Mouse (Mus musculus) retina, adult 2 months (tissue): ENCODE results near the gene Ggta1.

Experiments used
- DNase-seq: peaks from one replicate; pipeline ENCODE4 v3.0.0-alpha.2; 2012; ENCODE audit warnings: low read depth, low spot score

Gene Ggta1

DNA sequence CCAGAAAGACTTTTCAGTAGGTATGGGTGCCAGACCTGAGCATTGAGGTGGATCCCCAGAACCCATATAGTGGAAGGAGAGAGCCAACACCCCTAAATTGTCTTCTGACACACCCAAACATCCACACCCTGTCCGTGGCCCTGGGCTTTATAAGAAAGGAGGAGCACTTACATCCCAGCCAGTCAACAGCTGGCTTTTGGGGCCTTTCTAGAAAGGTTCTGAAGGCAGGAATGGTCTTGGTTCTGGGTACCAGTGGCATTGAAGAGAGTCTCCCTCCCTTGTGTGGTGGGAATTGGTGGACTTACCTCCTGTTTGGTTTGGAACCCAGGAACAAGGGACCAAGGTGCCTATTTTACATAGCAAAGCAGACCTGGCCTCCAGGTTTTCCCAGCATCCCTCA, 56.4 kb downstream of the Ggta1 start:
- no peak for DNase-seq

DNA sequence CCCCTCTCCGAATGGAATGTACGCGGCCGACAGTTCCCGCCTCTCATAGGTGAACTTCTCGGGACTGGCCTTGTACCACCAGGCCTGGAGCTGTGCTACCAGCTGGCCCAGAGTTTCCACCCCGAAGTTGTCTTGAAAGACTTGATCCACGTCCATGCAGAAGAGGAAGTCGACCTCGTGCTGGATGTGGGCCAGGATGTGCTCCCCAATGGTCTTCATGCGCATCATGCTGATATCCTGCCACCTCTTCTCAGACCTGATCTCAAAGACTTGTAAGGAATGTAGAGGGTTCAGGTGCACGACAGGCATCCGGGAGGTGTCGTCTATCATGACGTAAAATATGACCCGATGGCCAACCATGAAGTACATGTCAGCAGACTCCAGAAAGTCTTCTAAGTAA, 60.6 kb downstream of the Ggta1 start:
- DNase-seq: no peak

DNA sequence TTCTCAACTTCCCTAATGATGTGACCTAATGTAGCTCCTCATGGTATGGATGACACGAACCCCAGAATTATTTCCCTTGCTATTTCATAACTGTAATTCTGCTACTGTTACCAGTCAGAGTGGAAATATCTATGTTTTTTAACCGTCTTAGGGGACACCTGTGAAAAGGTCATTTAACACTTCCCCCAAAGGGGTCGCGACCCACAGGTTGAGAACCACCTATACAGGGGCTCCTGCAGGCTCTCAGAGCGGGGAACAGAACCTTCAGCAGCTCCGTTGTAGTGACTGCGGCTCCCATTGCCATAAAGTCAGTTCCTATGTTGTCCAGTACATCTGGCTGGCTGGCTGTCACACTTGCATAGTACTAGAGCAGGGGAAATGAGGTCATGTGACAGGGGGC, 62.3 kb downstream of the Ggta1 start:
- DNase-seq: no peak

DNA sequence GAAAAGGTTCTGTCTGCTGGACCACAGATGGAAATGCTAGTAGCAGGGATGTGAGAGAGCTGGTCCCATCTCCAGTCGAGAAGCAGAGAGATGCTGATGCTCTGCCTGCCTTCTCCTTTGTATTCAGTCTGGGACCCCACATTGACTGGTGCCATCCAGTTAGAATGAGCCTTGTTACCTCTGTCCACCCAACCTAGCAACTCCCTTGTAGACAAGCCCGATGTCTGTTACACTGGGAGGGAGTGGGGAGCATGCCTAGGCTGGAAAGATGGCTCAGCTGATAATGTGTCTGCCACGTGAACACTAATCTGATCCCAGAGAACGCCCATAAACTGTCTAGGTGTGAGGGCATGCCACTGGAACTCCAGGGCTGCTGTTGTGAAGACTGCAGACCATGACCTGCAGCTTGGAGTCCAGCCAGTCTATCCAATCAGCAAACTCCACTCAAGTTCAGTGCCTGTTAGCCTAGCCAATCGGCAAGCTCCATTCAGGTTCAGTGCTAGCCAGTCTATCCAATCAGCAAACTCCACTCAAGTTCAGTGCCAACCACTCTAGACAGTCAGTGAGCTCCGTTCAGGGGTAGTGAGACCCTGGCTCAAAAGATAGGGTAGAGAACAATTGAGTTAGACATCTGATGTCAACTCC, 64.7 kb downstream of the Ggta1 start:
- DNase-seq: no peak

DNA sequence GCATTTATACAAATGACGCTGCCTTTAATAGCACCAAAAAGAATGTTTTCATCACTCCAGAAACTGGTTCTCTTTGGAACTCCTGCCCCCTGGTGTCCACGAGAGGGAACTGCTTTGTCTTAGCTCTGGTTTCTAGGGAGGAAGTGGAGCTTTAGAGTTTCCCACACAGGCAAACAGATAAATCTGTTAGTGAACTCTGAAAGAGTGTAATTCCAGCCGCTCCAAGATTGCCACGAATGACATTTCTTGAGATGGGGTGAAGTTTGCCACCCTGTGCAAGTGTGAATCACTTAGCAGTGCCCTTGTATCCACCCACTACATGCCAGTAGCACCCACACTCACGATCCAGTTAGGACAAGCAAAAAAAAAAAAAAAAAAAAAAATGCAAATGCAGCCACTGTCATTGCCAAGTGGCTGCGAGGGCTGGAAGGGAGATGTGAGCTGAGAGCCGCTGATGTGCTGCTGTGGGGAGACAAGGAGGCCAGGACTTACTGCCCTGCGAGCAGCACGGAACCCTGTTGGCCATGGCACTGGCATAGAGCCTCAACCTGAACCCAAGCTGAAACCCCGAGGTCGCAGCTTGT, 65.3 kb downstream of the Ggta1 start:
- peak; percentile 40 for DNase-seq

DNA sequence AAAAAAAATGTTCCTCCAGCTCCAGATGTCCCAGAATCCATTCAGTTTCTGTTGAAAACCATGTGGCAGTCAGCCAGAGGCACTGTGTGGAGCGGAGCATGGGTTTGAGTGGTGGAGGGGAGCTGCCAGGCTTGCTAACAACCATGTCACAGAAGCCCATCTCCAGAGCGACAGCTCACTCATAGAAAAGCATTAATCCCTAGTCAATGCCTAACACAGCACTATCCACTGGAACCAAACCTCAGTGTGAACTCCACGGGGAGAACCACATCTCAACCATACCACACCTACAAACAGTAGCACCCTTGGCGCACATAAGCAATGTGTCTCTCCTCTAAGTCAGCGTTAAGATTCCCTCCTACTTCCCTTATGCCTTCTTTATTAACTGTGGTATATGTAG, 65.9 kb downstream of the Ggta1 start, which contains the start of gene 4930402F06Rik:
4930402F06Rik (minus strand) TSS at position 80 of the 400 bp plus-strand sequence.
- DNase-seq: no peak

DNA sequence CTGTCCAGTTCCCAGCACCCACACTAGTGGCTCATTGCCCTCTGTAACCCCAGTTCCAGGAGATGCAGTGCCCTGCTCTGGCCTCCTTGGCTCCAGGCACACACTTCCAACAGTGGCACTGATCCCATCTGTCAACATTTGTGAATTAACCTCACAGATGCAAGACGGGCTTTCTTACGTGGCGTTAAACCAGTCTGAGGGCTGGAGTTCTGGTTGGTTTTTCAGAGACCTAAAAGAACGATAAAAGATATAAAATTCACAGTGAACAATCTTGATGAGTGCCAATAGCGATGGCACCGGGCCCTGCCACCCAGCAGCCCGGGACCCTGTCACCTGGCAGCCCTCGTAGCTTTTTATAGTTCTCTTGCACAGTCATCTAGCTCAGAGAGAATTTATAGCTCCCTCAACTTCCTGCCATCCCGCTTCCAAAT, 77.6 kb downstream of the Ggta1 start:
- DNase-seq: no peak

DNA sequence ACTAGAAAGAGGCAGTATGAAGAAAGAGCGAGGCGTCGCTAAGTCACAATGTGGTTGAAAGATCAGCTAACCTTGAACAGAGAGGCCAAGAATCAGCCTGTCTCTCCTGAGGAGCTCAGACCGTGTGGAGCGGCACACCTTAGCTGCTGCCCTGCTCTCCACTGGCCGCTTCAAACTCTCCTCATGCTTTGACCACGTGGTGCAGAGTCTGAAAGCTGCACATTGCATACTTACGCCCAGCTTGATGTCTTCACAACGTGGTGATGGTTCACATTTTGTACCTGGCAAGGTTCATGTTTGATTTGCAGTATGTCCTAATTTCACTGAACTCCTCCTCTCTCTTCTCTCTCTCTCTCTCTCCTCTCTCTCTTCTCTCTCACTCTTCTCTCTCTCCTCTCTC, 83.7 kb downstream of the Ggta1 start:
- no peak for DNase-seq

DNA sequence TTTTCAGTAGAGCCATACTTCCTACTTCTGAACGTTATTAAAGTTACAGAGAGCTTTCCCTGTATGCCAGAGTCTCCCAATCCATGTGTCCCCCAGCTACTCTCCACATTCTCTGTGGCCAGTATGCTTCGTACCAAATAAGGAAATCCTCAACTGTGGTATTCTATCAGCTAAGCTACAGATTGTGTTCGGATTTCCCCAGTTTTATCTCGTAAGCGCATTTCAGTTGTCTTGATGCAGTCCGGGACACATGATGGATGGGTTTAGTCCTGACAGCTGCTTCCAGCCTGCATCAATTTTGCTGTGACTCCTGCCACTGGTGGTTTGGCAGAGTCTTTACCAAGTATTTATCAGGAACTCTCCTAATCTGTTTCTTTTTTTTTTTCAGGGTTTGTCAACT, 85.4 kb downstream of the Ggta1 start:
- no peak for DNase-seq

DNA sequence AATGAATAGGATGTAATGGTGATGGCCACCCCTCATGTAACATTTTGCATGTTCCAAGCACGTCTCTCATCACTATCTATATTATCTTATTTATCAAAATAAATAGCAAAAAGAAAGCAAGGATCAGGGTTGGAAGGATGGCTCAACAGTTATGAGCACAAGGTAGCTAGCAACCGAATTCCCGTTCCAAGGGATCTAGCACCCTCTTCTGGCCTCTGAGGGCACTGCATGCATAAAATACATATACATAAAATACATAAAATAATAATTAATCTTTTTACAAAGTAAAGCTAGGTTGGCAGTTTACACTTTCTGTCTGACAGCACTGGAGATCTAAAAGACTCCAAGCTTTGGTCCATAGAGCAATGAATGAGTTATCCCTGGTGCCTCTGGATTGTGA, 90.0 kb downstream of the Ggta1 start:
- DNase-seq: peak; percentile 43

DNA sequence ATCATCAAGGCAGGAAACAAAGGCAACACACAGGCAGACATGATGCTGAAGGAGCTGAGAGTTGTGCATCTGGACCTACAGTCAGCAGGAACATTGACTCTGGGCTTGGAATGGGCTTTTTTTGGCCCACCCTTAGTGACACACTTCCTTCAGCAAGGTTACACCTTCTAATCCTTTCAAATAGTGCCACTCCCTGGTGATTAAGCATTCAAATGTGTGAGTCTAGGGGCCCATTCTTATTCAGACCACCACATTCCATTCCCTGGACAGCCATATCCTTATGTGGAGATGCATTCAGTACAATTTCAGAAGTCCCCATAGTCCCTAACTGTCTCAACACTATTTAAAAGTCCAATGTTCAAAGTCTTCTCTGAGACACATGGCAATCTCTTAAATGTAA, 92.3 kb downstream of the Ggta1 start:
- DNase-seq: no peak

DNA sequence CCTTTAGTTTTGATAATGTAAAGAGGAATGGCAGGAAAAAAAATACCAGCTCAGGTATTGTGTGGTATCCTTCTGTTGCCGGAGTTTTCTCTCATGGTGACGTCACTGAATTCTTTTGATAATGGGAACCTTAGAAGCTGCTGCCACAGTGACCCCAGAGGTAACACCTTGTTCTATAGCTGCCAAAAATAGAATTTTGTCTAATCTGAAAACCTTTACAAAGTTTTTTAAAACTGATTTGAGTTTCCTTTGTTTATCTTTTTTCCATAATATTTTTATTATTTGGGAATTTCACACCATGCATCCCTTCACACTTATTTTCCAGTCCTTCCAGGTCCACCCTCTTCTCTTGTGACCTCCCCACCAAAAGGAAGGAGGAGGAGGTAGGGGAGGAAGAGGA, 95.4 kb downstream of the Ggta1 start, which contains the start of gene 4930568D16Rik:
4930568D16Rik (minus strand) TSS at position 101 of the 400 bp plus-strand sequence.
- no peak for DNase-seq
